Mouse (Mus musculus): ENCODE data around the gene Slc7a15. TPM values are rescaled to one million over a fixed set of nuclear protein-coding genes. Genes with fewer than 3 reads are reported as not detected.
A peak's percentile ranks its signal among the peaks of the same experiment; 100 is the strongest.

The Slc7a15 gene
- polyA plus RNA-seq, 1 experiment = 244 TPM

DNA sequence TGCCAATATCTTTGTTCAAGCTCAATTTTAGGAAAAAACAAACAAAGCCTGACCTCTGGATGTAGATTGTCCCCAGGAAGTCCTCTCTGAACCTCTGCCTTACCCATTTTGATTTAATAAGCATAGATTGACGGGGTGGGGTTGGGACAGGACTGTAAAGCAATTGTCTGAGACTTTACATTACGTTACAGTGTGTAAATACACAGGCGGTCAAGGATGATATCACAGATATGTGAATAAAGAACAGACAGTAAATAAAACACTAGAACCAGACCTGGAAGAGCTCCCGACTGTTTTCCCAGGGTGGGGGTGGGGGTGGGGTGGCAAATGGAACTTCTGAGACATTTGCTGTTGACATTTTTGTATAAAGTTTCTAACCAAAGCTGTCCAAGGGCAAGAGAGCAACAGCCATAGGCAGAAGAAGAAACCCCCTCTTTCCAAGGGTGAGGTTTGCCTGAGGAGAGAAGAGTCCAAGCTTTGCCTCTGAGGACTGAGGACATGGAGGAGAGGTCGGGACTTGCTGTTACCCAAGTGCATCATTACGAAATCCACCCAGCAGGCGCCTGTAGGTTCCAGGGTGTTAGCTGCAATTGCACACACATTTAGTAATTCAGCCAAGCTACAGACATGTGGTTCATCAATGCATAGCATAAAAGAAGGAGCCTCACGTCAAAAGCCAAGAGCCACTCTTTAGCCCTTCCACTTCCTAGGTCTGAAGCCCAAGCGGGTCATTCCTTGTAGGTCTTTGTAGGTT lies 91.7 kb downstream of the Slc7a15 start:
- H3K27me3 ChIP-seq (ENCODE audit: control insufficient read depth, insufficient read depth, low read length) = no peaks in the 10 kb centered on the region
- TF ChIP-seq POLR2A (IDR thresholded peaks at IDR 0.05; ENCODE audit: low read depth, low read length) (no peak), CTCF (IDR thresholded peaks at IDR 0.05; ENCODE audit: extremely low read depth, insufficient read length, insufficient replicate concordance, low read depth, low read length) (no peak)
- no peak overlapping the region for H3K27ac ChIP-seq (ENCODE audit: insufficient read depth, low read depth, low read length)
- peaks cover 12% of the 10 kb centered on the region; the same call in 1 of the 2 replicates for H3K4me1 ChIP-seq (ENCODE audit: control insufficient read depth, insufficient read depth, insufficient read length, low read length)
- no peaks in the 10 kb centered on the region for H3K36me3 ChIP-seq (ENCODE audit: control insufficient read depth, insufficient read depth, low read length)
- 33% methylated on average over 9 of the region's 9 CpGs for WGBS
- no peak overlapping the region for H3K4me3 ChIP-seq (ENCODE audit: low read depth, low read length)

DNA sequence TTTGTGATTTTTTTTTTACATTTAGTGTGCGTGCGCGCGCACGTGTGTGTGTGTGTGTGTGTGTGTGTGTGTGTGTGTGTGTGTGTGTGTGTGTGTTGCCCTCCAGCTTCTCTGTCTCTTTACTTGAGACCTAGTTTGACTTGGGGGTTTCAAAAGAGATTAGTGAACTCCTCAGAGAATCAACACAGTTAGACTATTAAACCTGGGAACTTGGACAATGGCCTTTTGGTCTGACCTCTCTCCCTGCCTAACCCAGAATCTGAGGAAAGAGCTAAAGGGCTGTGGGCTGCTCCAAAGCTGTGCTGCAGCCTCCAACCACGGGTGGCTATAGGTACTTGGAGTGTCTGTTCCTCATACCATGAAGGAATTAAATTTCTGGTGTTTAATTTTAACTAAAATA lies 94.7 kb downstream of the Slc7a15 start:
- Histone ChIP-seq H3K27me3 (ENCODE audit: control insufficient read depth, insufficient read depth, low read length) (no peaks in the 10 kb centered on the region), H3K4me3 (ENCODE audit: low read depth, low read length) (no peak overlapping the region), H3K36me3 (ENCODE audit: control insufficient read depth, insufficient read depth, low read length) (no peaks in the 10 kb centered on the region), H3K27ac (ENCODE audit: insufficient read depth, low read depth, low read length) (no peak overlapping the region), H3K4me1 (ENCODE audit: control insufficient read depth, insufficient read depth, insufficient read length, low read length) (peaks cover 7% of the 10 kb centered on the region; the same call in 1 of the 2 replicates)
- WGBS = 85% methylated on average over 6 of the region's 6 CpGs
- TF ChIP-seq CTCF (IDR thresholded peaks at IDR 0.05; ENCODE audit: extremely low read depth, insufficient read length, insufficient replicate concordance, low read depth, low read length) (no peak), POLR2A (IDR thresholded peaks at IDR 0.05; ENCODE audit: low read depth, low read length) (no peak)

DNA sequence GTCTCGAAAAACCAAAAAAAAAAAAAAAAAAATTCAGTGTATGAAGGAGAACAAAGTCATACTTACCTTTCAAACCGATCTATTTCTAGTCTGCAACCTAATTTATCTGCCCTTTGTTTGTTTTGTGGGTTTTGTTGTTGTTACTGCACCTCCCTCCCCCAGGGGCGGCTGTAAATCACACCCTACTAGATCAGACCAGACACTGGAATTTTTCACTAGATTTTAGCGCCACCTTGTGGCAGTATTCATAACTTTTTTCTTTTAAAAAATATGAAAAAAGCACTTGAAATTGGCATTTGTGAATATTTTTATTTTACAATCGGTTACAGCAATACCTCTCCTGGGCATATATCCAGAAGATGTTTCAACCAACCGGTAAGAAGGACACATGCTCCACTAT lies 96.3 kb downstream of the Slc7a15 start:
- H3K36me3 ChIP-seq (ENCODE audit: control insufficient read depth, insufficient read depth, low read length) = peaks cover 3% of the 10 kb centered on the region
- peaks cover 7% of the 10 kb centered on the region; the same call in 1 of the 2 replicates for H3K4me1 ChIP-seq (ENCODE audit: control insufficient read depth, insufficient read depth, insufficient read length, low read length)
- WGBS = 9% methylated on average over 6 of the region's 6 CpGs
- H3K27ac ChIP-seq (ENCODE audit: insufficient read depth, low read depth, low read length) = no peak overlapping the region
- H3K27me3 ChIP-seq (ENCODE audit: control insufficient read depth, insufficient read depth, low read length) = no peaks in the 10 kb centered on the region
- no peak overlapping the region for H3K4me3 ChIP-seq (ENCODE audit: low read depth, low read length)
- TF ChIP-seq POLR2A (IDR thresholded peaks at IDR 0.05; ENCODE audit: low read depth, low read length) (no peak), CTCF (IDR thresholded peaks at IDR 0.05; ENCODE audit: extremely low read depth, insufficient read length, insufficient replicate concordance, low read depth, low read length) (no peak)

DNA sequence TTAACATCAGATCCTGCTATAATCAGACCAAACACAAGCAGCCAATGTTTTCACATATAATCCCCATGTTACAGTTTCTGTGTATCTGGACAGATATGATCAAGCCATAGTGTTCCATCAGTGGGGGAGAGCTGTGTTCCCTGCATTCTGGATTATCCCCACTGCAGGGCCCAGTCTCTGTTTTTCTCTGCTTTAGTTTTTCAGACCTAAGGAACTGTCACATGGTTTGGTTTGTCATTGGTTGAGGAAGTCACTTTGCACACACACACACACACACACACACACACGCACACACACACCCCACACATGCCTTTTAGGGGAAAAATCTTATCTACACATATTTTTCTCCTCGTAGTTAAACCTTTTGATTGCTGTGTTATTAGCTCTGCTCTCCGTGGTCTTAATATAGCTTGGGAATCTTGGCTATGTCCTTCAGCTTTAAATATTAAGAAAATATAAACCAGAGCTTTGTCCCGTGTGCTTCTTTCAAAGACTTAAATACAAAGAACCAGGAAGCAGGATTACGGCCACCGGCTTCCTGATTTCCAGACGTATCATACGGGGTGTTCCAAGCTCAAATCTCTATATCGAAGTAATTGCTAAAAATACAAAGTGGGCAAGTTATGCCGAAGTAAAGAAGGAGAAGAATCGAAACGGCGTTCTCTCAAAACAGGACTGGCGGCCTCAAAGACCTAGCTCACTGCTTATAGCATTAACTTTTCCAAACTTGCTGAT lies 97.1 kb downstream of the Slc7a15 start:
- no peaks in the 10 kb centered on the region for H3K27me3 ChIP-seq (ENCODE audit: control insufficient read depth, insufficient read depth, low read length)
- 76% methylated on average over 14 of the region's 14 CpGs for WGBS
- peaks cover 3% of the 10 kb centered on the region for H3K36me3 ChIP-seq (ENCODE audit: control insufficient read depth, insufficient read depth, low read length)
- no peak for TF ChIP-seq CTCF (IDR thresholded peaks at IDR 0.05; ENCODE audit: extremely low read depth, insufficient read length, insufficient replicate concordance, low read depth, low read length)
- TF ChIP-seq POLR2A (IDR thresholded peaks at IDR 0.05; ENCODE audit: low read depth, low read length) = no peak
- peaks cover 3% of the 10 kb centered on the region; the same call in 1 of the 2 replicates for H3K4me1 ChIP-seq (ENCODE audit: control insufficient read depth, insufficient read depth, insufficient read length, low read length)
- H3K4me3 ChIP-seq (ENCODE audit: low read depth, low read length) = no peak overlapping the region
- no peak overlapping the region for H3K27ac ChIP-seq (ENCODE audit: insufficient read depth, low read depth, low read length)

DNA sequence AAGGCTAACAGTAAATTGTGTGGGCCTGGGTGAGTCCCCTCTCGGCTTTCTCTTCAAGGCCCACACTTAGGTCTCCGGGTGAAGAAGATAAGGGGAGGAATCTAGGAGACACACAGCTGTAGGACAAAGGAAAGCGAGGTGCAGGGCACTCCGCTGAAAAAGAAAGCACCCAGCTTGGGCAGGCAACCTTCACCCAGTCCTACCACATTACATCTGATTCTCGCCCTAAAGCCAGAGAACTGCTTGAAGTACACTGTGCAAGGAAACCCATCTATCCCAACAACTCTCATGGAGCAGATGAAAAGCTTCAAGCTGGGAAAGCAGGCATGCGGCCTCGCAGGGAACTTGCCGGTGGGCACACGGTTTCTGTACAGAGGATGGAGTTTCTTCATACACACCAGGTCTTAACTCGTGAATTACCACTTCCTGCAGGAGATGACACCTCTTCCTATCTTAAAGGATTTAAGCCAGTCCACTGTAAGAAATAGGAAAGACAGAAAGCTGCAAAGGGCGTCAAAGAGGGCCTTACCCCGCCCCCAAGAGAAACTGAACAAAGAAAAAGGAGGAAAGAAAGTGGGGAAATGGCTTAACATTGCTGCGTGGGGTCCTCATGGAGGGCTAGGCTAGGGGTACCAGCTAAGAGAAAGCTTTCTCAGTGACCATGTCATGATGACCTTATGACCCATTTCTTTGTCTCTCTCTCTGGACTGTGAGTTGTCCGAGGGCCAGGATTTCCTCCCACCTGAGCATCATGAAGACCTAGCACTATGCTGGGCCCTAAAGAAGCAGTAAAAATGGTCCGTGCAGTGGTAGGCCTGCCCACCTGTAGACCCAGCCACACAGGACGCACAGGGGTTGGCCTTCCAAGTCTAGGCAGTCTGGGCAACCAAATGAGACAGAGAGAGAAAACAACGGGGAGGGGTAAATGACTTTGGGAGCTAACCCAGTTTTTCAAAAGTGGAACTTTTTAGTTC lies 98.0 kb downstream of the Slc7a15 start:
- 59% methylated on average over 17 of the region's 17 CpGs for WGBS
- Histone ChIP-seq H3K27me3 (ENCODE audit: control insufficient read depth, insufficient read depth, low read length) (no peaks in the 10 kb centered on the region), H3K4me1 (ENCODE audit: control insufficient read depth, insufficient read depth, insufficient read length, low read length) (peaks cover 6% of the 10 kb centered on the region), H3K4me3 (ENCODE audit: low read depth, low read length) (peak overlapping the region; percentile 76), H3K27ac (ENCODE audit: insufficient read depth, low read depth, low read length) (peak overlapping the region; percentile 87), H3K36me3 (ENCODE audit: control insufficient read depth, insufficient read depth, low read length) (peaks cover 3% of the 10 kb centered on the region)
- TF ChIP-seq CTCF (IDR thresholded peaks at IDR 0.05; ENCODE audit: extremely low read depth, insufficient read length, insufficient replicate concordance, low read depth, low read length) (no peak), POLR2A (IDR thresholded peaks at IDR 0.05; ENCODE audit: low read depth, low read length) (no peak)

DNA sequence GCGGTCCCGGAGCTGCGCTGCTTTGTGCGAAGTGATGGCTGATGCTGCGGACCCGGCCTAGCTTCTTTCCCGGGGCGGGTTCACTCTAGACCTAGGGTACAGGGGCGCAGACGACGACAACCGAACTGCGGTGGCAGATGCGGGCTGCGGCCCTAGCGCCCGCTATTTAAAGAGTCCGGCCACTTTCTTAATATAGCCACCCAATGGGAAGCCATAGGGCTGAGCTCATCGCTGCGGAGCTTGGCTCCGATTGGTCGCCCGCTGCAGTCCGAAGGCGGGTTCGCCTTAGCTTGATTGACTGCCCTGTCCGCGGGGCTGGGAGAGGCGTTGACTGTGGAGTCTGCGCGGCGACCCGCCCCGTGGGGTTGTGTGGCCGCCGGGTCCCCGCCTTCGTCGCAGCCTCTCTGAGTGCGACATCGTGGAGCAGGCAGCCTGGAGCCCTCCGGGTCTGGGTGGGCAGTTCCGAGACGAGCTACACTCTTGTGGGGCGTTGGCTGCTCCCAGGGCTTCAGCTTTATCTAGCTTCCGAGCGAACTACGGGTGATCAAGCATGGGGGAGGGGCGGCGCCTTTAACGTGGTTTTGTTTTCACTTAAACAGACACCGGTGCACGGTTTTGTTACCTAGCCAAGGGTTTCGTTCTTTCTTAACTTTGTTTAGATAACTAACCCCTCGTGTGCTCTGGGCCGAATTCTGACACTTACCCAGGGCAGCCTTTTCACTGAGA lies 98.8 kb downstream of the Slc7a15 start, which contains the start of gene Rhob:
Rhob (minus strand) TSS at position 139 of the 726 bp plus-strand sequence.
- TF ChIP-seq POLR2A (IDR thresholded peaks at IDR 0.05; ENCODE audit: low read depth, low read length) = peak; percentile 100
- no peak for TF ChIP-seq CTCF (IDR thresholded peaks at IDR 0.05; ENCODE audit: extremely low read depth, insufficient read length, insufficient replicate concordance, low read depth, low read length)
- peak within 1 kb of the TSS; percentile 76 for H3K4me3 ChIP-seq (ENCODE audit: low read depth, low read length)
- H3K27me3 ChIP-seq (ENCODE audit: control insufficient read depth, insufficient read depth, low read length) = no peaks in the 10 kb centered on the region
- under 1% methylated on average over 56 of the region's 56 CpGs for WGBS
- peak within 1 kb of the TSS; percentile 94 for H3K27ac ChIP-seq (ENCODE audit: insufficient read depth, low read depth, low read length)
- H3K4me1 ChIP-seq (ENCODE audit: control insufficient read depth, insufficient read depth, insufficient read length, low read length) = peaks cover 6% of the 10 kb centered on the region
- peaks cover 3% of the 10 kb centered on the region for H3K36me3 ChIP-seq (ENCODE audit: control insufficient read depth, insufficient read depth, low read length)
